9 mouse cellular contexts compared by ENCODE assay signal in the genomic region with DNA sequence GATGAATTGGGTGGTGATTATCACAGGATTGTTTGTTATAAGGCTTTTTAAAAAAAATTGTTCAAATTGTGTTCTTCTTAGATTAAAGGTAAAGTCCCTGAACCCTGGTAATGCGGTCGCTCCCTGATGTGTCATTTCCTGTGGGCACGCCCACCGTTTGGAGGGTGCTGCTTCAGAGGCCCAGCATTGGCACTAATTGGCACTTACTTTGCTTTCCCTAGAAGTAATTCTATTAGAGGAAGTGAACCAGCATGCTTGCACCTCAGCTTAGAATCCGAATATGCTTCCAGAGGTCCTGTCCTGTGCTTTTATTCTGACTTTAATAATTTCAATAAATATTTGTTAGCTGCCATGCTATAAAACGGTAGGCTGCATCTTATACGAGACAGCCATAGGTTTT.
DNase-seq lines count a peak whose midpoint lies in the region; ATAC-seq lines count a peak whose summit lies in the region.
"Had no signal": no experiment of that assay in that cellular context is flagged by ENCODE, and none has a peak within 500 bp of the region (broad histone marks: within the 10 kb centered on the region; RNA-seq: fewer than 3 reads in every experiment).

No protein-coding gene starts in this region.

- H3K4me1 ChIP-seq in heart, embryonic 10.5 days = peaks cover 20% of the 10 kb centered on the region
- H3K4me1 ChIP-seq in heart, embryonic 15.5 days (replicated peaks) = peaks cover 24% of the 10 kb centered on the region
- H3K4me1 ChIP-seq in megakaryocyte, embryonic 14.5 days = peaks cover 39% of the 10 kb centered on the region
- peaks cover 10% of the 10 kb centered on the region for H3K4me1 ChIP-seq in forebrain, embryonic 16.5 days (replicated peaks; ENCODE audit: control insufficient read depth, insufficient read depth, low read length)

- H3K4me3 ChIP-seq in heart, embryonic 10.5 days = no peak overlapping the region
- no peak overlapping the region for H3K4me3 ChIP-seq in heart, embryonic 15.5 days
- H3K4me3 ChIP-seq in megakaryocyte, embryonic 14.5 days (replicated peaks) = peak overlapping the region; percentile 67
- no peak overlapping the region for H3K4me3 ChIP-seq in forebrain, embryonic 16.5 days (replicated peaks; ENCODE audit: low read length)

- peak overlapping the region; percentile 45; the same call in 1 of the 2 replicates for H3K4me2 ChIP-seq in heart, embryonic 15.5 days
- no peak overlapping the region for H3K4me2 ChIP-seq in forebrain, embryonic 16.5 days (ENCODE audit: low read length)

- no peak overlapping the region for H3K9ac ChIP-seq in heart, embryonic 15.5 days
- no peak overlapping the region for H3K9ac ChIP-seq in forebrain, embryonic 16.5 days (replicated peaks; ENCODE audit: low read depth, low read length)

- DNase-seq in heart, embryonic 10.5 days (ENCODE audit: low spot score) = no peak
- no peak for DNase-seq in heart, postnatal 25 days (ENCODE audit: low spot score)
- peak; percentile 57 to 70 for DNase-seq in B cell, adult 2 months
- DNase-seq in adrenal gland, postnatal 25 days = no peak
- DNase-seq in urinary bladder, postnatal 36 days (ENCODE audit: low spot score in 2 of 2) = no peak

- H3K27me3 ChIP-seq in heart, embryonic 10.5 days (ENCODE audit: insufficient read depth, poor library complexity, severe bottlenecking) = no peaks in the 10 kb centered on the region
- no peaks in the 10 kb centered on the region for H3K27me3 ChIP-seq in heart, embryonic 15.5 days
- no peaks in the 10 kb centered on the region for H3K27me3 ChIP-seq in megakaryocyte, embryonic 14.5 days (replicated peaks)
- H3K27me3 ChIP-seq in forebrain, embryonic 16.5 days (replicated peaks; ENCODE audit: control insufficient read depth, insufficient read depth, low read length) = no peaks in the 10 kb centered on the region

- no peaks in the 10 kb centered on the region for H3K9me3 ChIP-seq in heart, embryonic 10.5 days
- no peaks in the 10 kb centered on the region for H3K9me3 ChIP-seq in heart, embryonic 15.5 days (replicated peaks)
- H3K9me3 ChIP-seq in megakaryocyte, embryonic 14.5 days = peaks cover 7% of the 10 kb centered on the region
- H3K9me3 ChIP-seq in forebrain, embryonic 16.5 days (ENCODE audit: control insufficient read depth, low read length) = peaks cover 2% of the 10 kb centered on the region; the same call in 1 of the 2 replicates
- H3K9me3 ChIP-seq: G1E had no signal

- peak overlapping the region; percentile 70; the same call in 1 of the 2 replicates for H3K27ac ChIP-seq in heart, embryonic 10.5 days
- H3K27ac ChIP-seq in heart, embryonic 15.5 days = peak overlapping the region; percentile 87
- no peak overlapping the region for H3K27ac ChIP-seq in forebrain, embryonic 16.5 days (ENCODE audit: low read length)

- intact Hi-C loops in heart, postnatal 25 days (cut with DNase I) = loop anchor here (5.0 kb wide), 1 partner anchor 40 kb away; no protein-coding TSS in a partner anchor

- WGBS in heart, embryonic 10.5 days = 67% methylated on average over 7 of the region's 7 CpGs
- WGBS in heart, embryonic 15.5 days = 47% methylated on average over 7 of the region's 7 CpGs
- WGBS in forebrain, embryonic 16.5 days = 78% methylated on average over 7 of the region's 7 CpGs

- H3K36me3 ChIP-seq in heart, embryonic 10.5 days = peaks cover 15% of the 10 kb centered on the region; the same call in 1 of the 2 replicates
- H3K36me3 ChIP-seq in heart, embryonic 15.5 days = peaks cover 7% of the 10 kb centered on the region
- no peaks in the 10 kb centered on the region for H3K36me3 ChIP-seq in megakaryocyte, embryonic 14.5 days (replicated peaks; ENCODE audit: low read length)
- H3K36me3 ChIP-seq in forebrain, embryonic 16.5 days (ENCODE audit: control insufficient read depth, insufficient read depth) = no peaks in the 10 kb centered on the region; the same call in 1 of the 2 replicates

- no peak for ATAC-seq in heart, embryonic 15.5 days (replicated peaks; ENCODE audit: insufficient number of reproducible peaks, insufficient read depth, low FRiP score, low read depth)
- ATAC-seq in forebrain, embryonic 16.5 days = no peak

Comparison
In these comparisons a context has a peak if more than half of its experiments do, and no peak if none do; other contexts are left out.
1. DNase-seq: peak in B cell, adult 2 months (2 of 2); none in heart, embryonic 10.5 days (single experiment), heart, postnatal 25 days (single experiment), adrenal gland, postnatal 25 days (single experiment) and urinary bladder, postnatal 36 days (0 of 2).